Mouse (Mus musculus): ENCODE data around the gene Magi2.

The Magi2 gene

GRCm38 (mm10) chr5:20654766-20655472, 1428.1 kb downstream of the Magi2 start:
- DNase-seq (ENCODE audit: low spot score), result no peak

- no peak for DNase-seq (ENCODE audit: low spot score)
Measured at GRCm38 (mm10) chr5:20657056-20657455, 1430.2 kb downstream of the Magi2 start.

- no peak for DNase-seq (ENCODE audit: low spot score)
Measured at GRCm38 (mm10) chr5:20667601-20668000, 1440.8 kb downstream of the Magi2 start.

GRCm38 (mm10) chr5:20668736-20669355, 1442.0 kb downstream of the Magi2 start:
- DNase-seq (ENCODE audit: low spot score), result no peak

- DNase-seq (ENCODE audit: low spot score), result no peak
Measured at GRCm38 (mm10) chr5:20669456-20669855, 1442.6 kb downstream of the Magi2 start.

- no peak for DNase-seq (ENCODE audit: low spot score)
Measured at GRCm38 (mm10) chr5:20671826-20672225, 1445.0 kb downstream of the Magi2 start.

- DNase-seq (ENCODE audit: low spot score), result no peak
Measured at GRCm38 (mm10) chr5:20674523-20674922, 1447.7 kb downstream of the Magi2 start.

- DNase-seq (ENCODE audit: low spot score), result no peak
Measured at GRCm38 (mm10) chr5:20675163-20675665, 1448.4 kb downstream of the Magi2 start.

- DNase-seq (ENCODE audit: low spot score), result no peak
Measured at GRCm38 (mm10) chr5:20676193-20676871, 1449.5 kb downstream of the Magi2 start.

GRCm38 (mm10) chr5:20677246-20677645, 1450.4 kb downstream of the Magi2 start:
- no peak for DNase-seq (ENCODE audit: low spot score)

GRCm38 (mm10) chr5:20678573-20678972, 1451.7 kb downstream of the Magi2 start:
- DNase-seq (ENCODE audit: low spot score), result no peak

GRCm38 (mm10) chr5:20679920-20680319, 1453.1 kb downstream of the Magi2 start:
- no peak for DNase-seq (ENCODE audit: low spot score)

GRCm38 (mm10) chr5:20680833-20681530, 1454.1 kb downstream of the Magi2 start:
- no peak for DNase-seq (ENCODE audit: low spot score)

- DNase-seq (ENCODE audit: low spot score), result no peak
Measured at GRCm38 (mm10) chr5:20681660-20682059, 1454.8 kb downstream of the Magi2 start.

- no peak for DNase-seq (ENCODE audit: low spot score)
Measured at GRCm38 (mm10) chr5:20682208-20682607, 1455.4 kb downstream of the Magi2 start.

GRCm38 (mm10) chr5:20684112-20684511, 1457.3 kb downstream of the Magi2 start:
- no peak for DNase-seq (ENCODE audit: low spot score)

- DNase-seq (ENCODE audit: low spot score), result no peak
Measured at GRCm38 (mm10) chr5:20692230-20692629, 1465.4 kb downstream of the Magi2 start.

GRCm38 (mm10) chr5:20699116-20699515, 1472.3 kb downstream of the Magi2 start:
- DNase-seq (ENCODE audit: low spot score), result no peak

- peak; percentile 82 for DNase-seq (ENCODE audit: low spot score)
Measured at GRCm38 (mm10) chr5:20701483-20702421, 1474.9 kb downstream of the Magi2 start.

GRCm38 (mm10) chr5:20702480-20703303, 1475.9 kb downstream of the Magi2 start:
- DNase-seq (ENCODE audit: low spot score), result peak; percentile 9

Measured in ovary, postnatal 14 days (tissue).